ENCODE assay signal across 18 mouse cellular contexts in genomic region chr12:90624856-90625255, GRCm38 (mm10).
A peak's percentile ranks its signal among the peaks of the same experiment; 100 is the strongest.
DNase-seq lines count a peak whose midpoint lies in the region; ATAC-seq and TF ChIP-seq lines count a peak whose summit lies in the region.
"Had no signal": no experiment of that assay in that cellular context is flagged by ENCODE, and none has a peak within 500 bp of the region (broad histone marks: within the 10 kb centered on the region; RNA-seq: fewer than 3 reads in every experiment).

No protein-coding gene starts in this region.

- H3K4me3 ChIP-seq in lung, postnatal 0 days (ENCODE audit: low read depth, low read length), result no peak overlapping the region
- H3K4me3 ChIP-seq: embryonic facial prominence, embryonic 12.5 days; heart, embryonic 10.5 days; intestine, embryonic 15.5 days; limb, embryonic 13.5 days; megakaryocyte, embryonic 14.5 days; neural tube, embryonic 15.5 days had no signal

- peak; percentile 29 for DNase-seq in cerebellum, adult 11-12 months
- DNase-seq in cerebellum, postnatal 4 days (ENCODE audit: low spot score in 2 of 2), result no peak
- peak; percentile 3 to 7 for DNase-seq in left cerebral cortex, adult 18-20 months (ENCODE audit: low spot score in 2 of 2)
- no peak for DNase-seq in left cerebral cortex, postnatal 36 days (ENCODE audit: low spot score in 2 of 2)
- peak; percentile 57 for DNase-seq in brain, adult 2 months (ENCODE audit: low read depth, low spot score)
- peak; percentile 32 for DNase-seq in gastrocnemius, postnatal 14 days
- DNase-seq in adrenal gland, adult 18-20 months (ENCODE audit: low spot score in 2 of 2), result no peak
- no peak for DNase-seq in lung, postnatal 0 days (ENCODE audit: low spot score)
- DNase-seq: adrenal gland, adult 2 months; spleen, adult 18-20 months; thymus, postnatal 4 days had no signal

- intact Hi-C loops in left cerebral cortex, postnatal 36 days (cut with DNase I), result no loop called here
- intact Hi-C loops in gastrocnemius, postnatal 14 days (cut with DNase I; ENCODE audit: low total_unique reads), result no loop called here

- no peaks in the 10 kb centered on the region for H3K4me1 ChIP-seq in lung, postnatal 0 days (ENCODE audit: insufficient read depth, low read depth, low read length)
- H3K4me1 ChIP-seq: embryonic facial prominence, embryonic 12.5 days; heart, embryonic 10.5 days; intestine, embryonic 15.5 days; limb, embryonic 13.5 days; megakaryocyte, embryonic 14.5 days; neural tube, embryonic 15.5 days had no signal

- H3K9ac ChIP-seq in lung, postnatal 0 days (replicated peaks; ENCODE audit: low read depth), result no peak overlapping the region
- H3K9ac ChIP-seq: embryonic facial prominence, embryonic 12.5 days; intestine, embryonic 15.5 days; limb, embryonic 13.5 days; neural tube, embryonic 15.5 days had no signal

- no peak for TF ChIP-seq CTCF in lung, postnatal 0 days (IDR thresholded peaks at IDR 0.05)

- H3K27ac ChIP-seq in lung, postnatal 0 days (ENCODE audit: low read length), result no peak overlapping the region
- H3K27ac ChIP-seq: embryonic facial prominence, embryonic 12.5 days; heart, embryonic 10.5 days; intestine, embryonic 15.5 days; kidney, postnatal 0 days; limb, embryonic 13.5 days; neural tube, embryonic 15.5 days had no signal

- no peaks in the 10 kb centered on the region for H3K36me3 ChIP-seq in lung, postnatal 0 days (ENCODE audit: insufficient read depth, low read length)
- H3K36me3 ChIP-seq: embryonic facial prominence, embryonic 12.5 days; heart, embryonic 10.5 days; intestine, embryonic 15.5 days; limb, embryonic 13.5 days; neural tube, embryonic 15.5 days had no signal

- no peak overlapping the region for H3K4me2 ChIP-seq in lung, postnatal 0 days (replicated peaks; ENCODE audit: low read depth, low read length)
- H3K4me2 ChIP-seq: embryonic facial prominence, embryonic 12.5 days; intestine, embryonic 15.5 days; limb, embryonic 13.5 days; neural tube, embryonic 15.5 days had no signal

- H3K27me3 ChIP-seq in lung, postnatal 0 days (replicated peaks; ENCODE audit: insufficient read depth, low read length), result no peaks in the 10 kb centered on the region
- H3K27me3 ChIP-seq: embryonic facial prominence, embryonic 12.5 days; intestine, embryonic 15.5 days; limb, embryonic 13.5 days; megakaryocyte, embryonic 14.5 days; neural tube, embryonic 15.5 days had no signal

- ATAC-seq in lung, postnatal 0 days, result no peak
- ATAC-seq: intestine, embryonic 15.5 days had no signal

- TF ChIP-seq EP300 in lung, postnatal 0 days (IDR thresholded peaks at IDR 0.05), result no peak

- H3K9me3 ChIP-seq in lung, postnatal 0 days (ENCODE audit: low read length), result no peaks in the 10 kb centered on the region
- H3K9me3 ChIP-seq: embryonic facial prominence, embryonic 12.5 days; heart, embryonic 10.5 days; intestine, embryonic 15.5 days; limb, embryonic 13.5 days; neural tube, embryonic 15.5 days had no signal

Comparison
In these comparisons a context has a peak if more than half of its experiments do, and no peak if none do; other contexts are left out.
1. DNase-seq: peak in cerebellum, adult 11-12 months (single experiment), left cerebral cortex, adult 18-20 months (2 of 2), brain, adult 2 months (single experiment) and gastrocnemius, postnatal 14 days (single experiment); none in cerebellum, postnatal 4 days (0 of 2), left cerebral cortex, postnatal 36 days (0 of 2), adrenal gland, adult 18-20 months (0 of 2) and lung, postnatal 0 days (single experiment).